Mouse (Mus musculus) brain, adult 2 months (tissue): Measurements from ENCODE around the gene Kmt5b.
A peak's percentile ranks its signal among the peaks of the same experiment; 100 is the strongest.

ENCODE experiments used
- DNase-seq: peaks from one replicate; pipeline ENCODE4 v3.0.0; 2011; ENCODE audit warnings: low read depth, low spot score

The Kmt5b gene

GRCm38 (mm10) chr19:3768697-3769383 lies 1.6 kb downstream of the Kmt5b start:
- DNase-seq: peak; percentile 96

GRCm38 (mm10) chr19:3769533-3769932 lies 2.3 kb downstream of the Kmt5b start:
- DNase-seq: no peak

- peak; percentile 41 for DNase-seq
Observed at GRCm38 (mm10) chr19:3774159-3774558, 6.9 kb downstream of the Kmt5b start.

GRCm38 (mm10) chr19:3778713-3779112 lies 11.5 kb downstream of the Kmt5b start:
- DNase-seq: no peak

GRCm38 (mm10) chr19:3790077-3790476 lies 22.9 kb downstream of the Kmt5b start:
- DNase-seq: peak; percentile 57

GRCm38 (mm10) chr19:3805526-3805925 lies 38.3 kb downstream of the Kmt5b start:
- no peak for DNase-seq

- DNase-seq: no peak
Observed at GRCm38 (mm10) chr19:3810536-3811233, 43.5 kb downstream of the Kmt5b start.

GRCm38 (mm10) chr19:3814461-3814860 lies 47.2 kb downstream of the Kmt5b start:
- DNase-seq: peak; percentile 46

GRCm38 (mm10) chr19:3815824-3816223 lies 48.6 kb downstream of the Kmt5b start:
- DNase-seq: no peak

- no peak for DNase-seq
Observed at GRCm38 (mm10) chr19:3819080-3819479, 51.9 kb downstream of the Kmt5b start.

GRCm38 (mm10) chr19:3819899-3820444 lies 52.8 kb downstream of the Kmt5b start:
- DNase-seq: no peak

GRCm38 (mm10) chr19:3825044-3825443 lies 57.8 kb downstream of the Kmt5b start:
- no peak for DNase-seq

- no peak for DNase-seq
Observed at GRCm38 (mm10) chr19:3829863-3830262, 62.6 kb downstream of the Kmt5b start.

- no peak for DNase-seq
Observed at GRCm38 (mm10) chr19:3831716-3832115, 64.5 kb downstream of the Kmt5b start.

- DNase-seq: peak; percentile 92
Observed at GRCm38 (mm10) chr19:3832851-3833353, 65.7 kb downstream of the Kmt5b start.

- DNase-seq: no peak
Observed at GRCm38 (mm10) chr19:3834301-3834700, 67.1 kb downstream of the Kmt5b start.

GRCm38 (mm10) chr19:3836791-3837190 lies 69.6 kb downstream of the Kmt5b start:
- DNase-seq: no peak

- DNase-seq: no peak
Observed at GRCm38 (mm10) chr19:3838931-3839330, 71.7 kb downstream of the Kmt5b start.

GRCm38 (mm10) chr19:3839686-3840085 lies 72.5 kb downstream of the Kmt5b start:
- no peak for DNase-seq

GRCm38 (mm10) chr19:3840214-3840651 lies 73.0 kb downstream of the Kmt5b start:
- peak; percentile 63 for DNase-seq

- DNase-seq: no peak
Observed at GRCm38 (mm10) chr19:3840685-3841084, 73.5 kb downstream of the Kmt5b start.

- no peak for DNase-seq
Observed at GRCm38 (mm10) chr19:3842359-3843148, 75.3 kb downstream of the Kmt5b start.
